In the genomic region with DNA sequence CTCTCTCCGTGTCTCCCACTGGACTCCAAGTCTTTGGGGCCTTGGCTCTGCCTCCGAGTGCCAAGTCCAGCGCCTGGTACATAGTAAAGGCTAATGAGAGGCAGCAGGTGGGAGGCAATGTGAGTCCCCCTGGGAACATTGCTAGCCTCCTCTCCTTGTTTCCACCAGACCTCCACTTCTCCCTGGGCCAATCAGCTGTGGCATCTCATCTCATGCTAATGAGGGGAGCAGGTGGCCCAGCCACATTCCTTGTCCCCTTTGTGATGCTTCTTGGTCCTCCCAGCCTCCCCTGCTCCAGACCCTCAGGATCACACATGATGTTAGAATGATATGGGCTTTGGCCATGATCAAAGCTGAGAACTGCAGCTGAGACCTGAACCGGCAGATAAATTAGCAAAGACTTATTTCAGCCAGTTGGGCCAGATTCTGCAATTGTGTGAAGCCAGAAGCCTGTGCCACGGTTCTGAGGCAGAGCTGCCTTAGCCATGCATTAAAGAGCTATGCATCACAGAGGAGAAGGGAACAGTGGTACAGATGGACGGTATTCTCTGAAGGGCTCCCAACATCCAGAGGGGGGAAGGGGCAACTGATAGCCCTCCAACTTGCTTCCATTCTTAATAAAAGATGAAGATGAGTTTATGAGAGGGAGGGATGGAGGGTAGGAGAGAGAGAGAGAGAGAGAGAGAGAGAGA, we compare ENCODE assay signal across 14 mouse cellular contexts.
DNase-seq lines count a peak whose midpoint lies in the region; ATAC-seq lines count a peak whose summit lies in the region.
"Had no signal": no experiment of that assay in that cellular context is flagged by ENCODE, and none has a peak within 500 bp of the region (broad histone marks: within the 10 kb centered on the region; RNA-seq: fewer than 3 reads in every experiment).

No protein-coding gene starts in this region.

- no peak overlapping the region for H3K4me3 ChIP-seq in hindbrain, embryonic 12.5 days
- no peak overlapping the region for H3K4me3 ChIP-seq in midbrain, embryonic 14.5 days (replicated peaks; ENCODE audit: low read depth, low read length)
- H3K4me3 ChIP-seq: heart, embryonic 13.5 days; kidney, embryonic 15.5 days; liver, embryonic 12.5 days had no signal

- DNase-seq in heart, adult 11 months = peak; percentile 80
- no peak for DNase-seq in heart, adult 8-10 months (ENCODE audit: low spot score)
- peak; percentile 30 for DNase-seq in embryo, embryonic 10.5 days (ENCODE audit: low spot score)
- DNase-seq in midbrain, embryonic 14.5 days = peak; percentile 60
- no peak for DNase-seq in gastrocnemius, postnatal 14 days
- no peak for DNase-seq in thymus, postnatal 25 days
- DNase-seq: adrenal gland, postnatal 36 days; gastrocnemius, postnatal 10 days had no signal

- H3K4me1 ChIP-seq in hindbrain, embryonic 12.5 days = peaks cover 20% of the 10 kb centered on the region
- H3K4me1 ChIP-seq in midbrain, embryonic 14.5 days (ENCODE audit: control insufficient read depth, insufficient read depth, low read length) = peaks cover 7% of the 10 kb centered on the region

- intact Hi-C loops in gastrocnemius, postnatal 14 days (cut with DNase I; ENCODE audit: low total_unique reads) = no loop called here

- H3K9me3 ChIP-seq in hindbrain, embryonic 12.5 days (replicated peaks) = no peaks in the 10 kb centered on the region
- no peaks in the 10 kb centered on the region for H3K9me3 ChIP-seq in midbrain, embryonic 14.5 days (ENCODE audit: control insufficient read depth, low read length)
- H3K9me3 ChIP-seq: heart, embryonic 13.5 days; kidney, embryonic 15.5 days; liver, embryonic 12.5 days had no signal

- WGBS in hindbrain, embryonic 12.5 days = 32% methylated on average over 6 of the region's 6 CpGs
- 26% methylated on average over 6 of the region's 6 CpGs for WGBS in midbrain, embryonic 14.5 days

- H3K9ac ChIP-seq in hindbrain, embryonic 12.5 days = no peak overlapping the region
- no peak overlapping the region for H3K9ac ChIP-seq in midbrain, embryonic 14.5 days (replicated peaks; ENCODE audit: low read length)
- H3K9ac ChIP-seq: kidney, embryonic 15.5 days; liver, embryonic 12.5 days had no signal

- no peak overlapping the region for H3K4me2 ChIP-seq in hindbrain, embryonic 12.5 days (replicated peaks)
- H3K4me2 ChIP-seq in midbrain, embryonic 14.5 days (ENCODE audit: low read length) = no peak overlapping the region
- H3K4me2 ChIP-seq: heart, embryonic 13.5 days; kidney, embryonic 15.5 days; liver, embryonic 12.5 days had no signal

- no peaks in the 10 kb centered on the region for H3K27me3 ChIP-seq in hindbrain, embryonic 12.5 days
- no peaks in the 10 kb centered on the region for H3K27me3 ChIP-seq in midbrain, embryonic 14.5 days (ENCODE audit: control insufficient read depth, insufficient read depth, low read length)
- H3K27me3 ChIP-seq: heart, embryonic 13.5 days; kidney, embryonic 15.5 days; liver, embryonic 12.5 days had no signal

- peak overlapping the region; percentile 66 for H3K27ac ChIP-seq in hindbrain, embryonic 12.5 days
- peak overlapping the region; percentile 49; the same call in 1 of the 2 replicates for H3K27ac ChIP-seq in midbrain, embryonic 14.5 days (replicated peaks; ENCODE audit: low read depth, low read length)
- H3K27ac ChIP-seq: heart, embryonic 13.5 days; kidney, embryonic 15.5 days; liver, embryonic 12.5 days had no signal

- no peaks in the 10 kb centered on the region for H3K36me3 ChIP-seq in hindbrain, embryonic 12.5 days
- no peaks in the 10 kb centered on the region for H3K36me3 ChIP-seq in midbrain, embryonic 14.5 days (ENCODE audit: control insufficient read depth, insufficient read depth, low read length)
- H3K36me3 ChIP-seq: G1E; heart, embryonic 13.5 days; kidney, embryonic 15.5 days; liver, embryonic 12.5 days had no signal

- ATAC-seq in hindbrain, embryonic 12.5 days (ENCODE audit: low FRiP score) = peak; percentile 94
- ATAC-seq in midbrain, embryonic 14.5 days (ENCODE audit: low FRiP score, low TSS enrichment) = peak; percentile 78; the same call in 1 of the 2 replicates
- no peak for ATAC-seq in inflammation-experienced regulatory T-cells, adult 6 months
- ATAC-seq: liver, embryonic 12.5 days had no signal

Comparison
In these comparisons a context has a peak if more than half of its experiments do, and no peak if none do; other contexts are left out.
1. DNase-seq: peak in heart, adult 11 months (single experiment), embryo, embryonic 10.5 days (single experiment) and midbrain, embryonic 14.5 days (single experiment); none in heart, adult 8-10 months (single experiment), gastrocnemius, postnatal 14 days (single experiment) and thymus, postnatal 25 days (single experiment).